Mouse (Mus musculus): ENCODE measurements around the gene Zfp36. TPM values are rescaled to one million over a fixed set of nuclear protein-coding genes. Genes with fewer than 3 reads are reported as not detected.

The Zfp36 gene
- total and polyA plus RNA-seq, 3 experiments = 0.50 to 2.8 TPM; not detected in 1

DNA sequence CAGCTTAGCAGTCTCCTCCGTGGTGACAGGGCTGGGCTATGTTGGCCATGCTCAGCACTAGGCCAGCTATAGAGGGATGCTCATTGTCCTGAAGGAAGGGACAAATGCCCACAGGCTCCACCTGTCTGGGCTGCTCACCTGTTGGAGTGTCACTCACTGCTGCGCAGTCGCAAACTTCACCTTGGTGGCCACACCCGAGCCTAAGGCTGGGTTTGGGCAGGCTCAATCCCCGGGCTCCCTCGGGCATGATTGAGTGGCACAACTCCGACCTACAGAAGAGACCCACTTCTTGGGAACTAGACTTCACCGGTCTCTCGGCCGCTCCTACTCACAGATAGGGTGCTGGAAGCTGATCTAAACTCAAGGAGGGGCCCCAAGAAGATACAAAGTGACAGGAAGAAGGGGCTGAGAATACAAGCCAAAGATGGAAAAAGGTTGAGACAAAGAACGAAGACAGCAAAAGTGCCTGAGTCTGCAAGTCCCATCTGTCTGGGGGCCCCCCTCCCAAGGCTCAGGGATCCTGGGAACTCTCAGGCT lies 9.0 kb downstream of the Zfp36 start:
- Histone ChIP-seq H3K4me1 (ENCODE audit: control insufficient read depth in 1 of 2, insufficient read depth in 2 of 2, low read length in 2 of 2) (peaks cover 0 to 9% of the 10 kb centered on the region in 2 experiments; a peak in 2 of 4 replicates), H3K27ac (ENCODE audit: control insufficient read depth, low read depth, low read length) (no peak overlapping the region)
- no peak for DNase-seq (ENCODE audit: low read depth, low spot score)

GRCm38 (mm10) chr7:28370051-28370450 lies 10.0 kb downstream of the Zfp36 start:
- no peak overlapping the region for H3K4me3 ChIP-seq (ENCODE audit: control insufficient read depth in 1 of 2, insufficient read depth in 1 of 2, low read depth in 2 of 2, low read length in 2 of 2)

More for the DNA sequence above, 9.0 kb downstream of the Zfp36 start:
- Histone ChIP-seq H3K9ac (ENCODE audit: control insufficient read depth, low read depth, low read length, poor library complexity, severe bottlenecking) (peak overlapping the region; percentile 88), H3K27me3 (ENCODE audit: control insufficient read depth in 1 of 2, insufficient read depth in 2 of 2, low read length in 2 of 2) (no peaks in the 10 kb centered on the region), H3K36me3 (ENCODE audit: control insufficient read depth in 1 of 2, insufficient read depth in 2 of 2, low read length in 2 of 2) (peaks cover 0 to 3% of the 10 kb centered on the region in 2 experiments; a peak in 2 of 4 replicates), H3K9me3 (replicated peaks; ENCODE audit: insufficient read depth, low read length) (no peaks in the 10 kb centered on the region), H3K79me2 (ENCODE audit: control insufficient read depth, insufficient read depth, low read length, poor library complexity) (peaks cover 2% of the 10 kb centered on the region; the same call in 1 of the 2 replicates), H3K4me3 (ENCODE audit: control insufficient read depth in 1 of 2, insufficient read depth in 1 of 2, low read depth in 2 of 2, low read length in 2 of 2) (peak overlapping the region; percentile 62 to 79)
- TF ChIP-seq ZNF384 (IDR thresholded peaks at IDR 0.05; ENCODE audit: low read depth, low read length) (no peak), BHLHE40 (IDR thresholded peaks at IDR 0.05; ENCODE audit: borderline replicate concordance, low read depth, low read length) (no peak), CHD1 (IDR thresholded peaks at IDR 0.05; ENCODE audit: low read depth, low read length) (no peak), GATA1 (IDR thresholded peaks at IDR 0.05; ENCODE audit: low read depth, low read length) (no peak), MXI1 (IDR thresholded peaks at IDR 0.05; ENCODE audit: low read depth, low read length) (no peak), USF2 (IDR thresholded peaks at IDR 0.05; ENCODE audit: borderline replicate concordance in 1 of 2, insufficient read depth in 1 of 2, low read depth in 1 of 2, low read length in 2 of 2) (no peak), MAZ (IDR thresholded peaks at IDR 0.05; ENCODE audit: low read depth, low read length) (no peak), JUND (IDR thresholded peaks at IDR 0.05; ENCODE audit: low read depth, low read length) (no peak), CTCF (IDR thresholded peaks at IDR 0.05 in 2 of 3, conservative IDR thresholded peaks at IDR 0.05 in 1 of 3; ENCODE audit: control insufficient read depth in 1 of 3, insufficient read depth in 1 of 3, low read depth in 2 of 3, low read length in 3 of 3, poor library complexity in 1 of 3, severe bottlenecking in 1 of 3) (no peak), RAD21 (IDR thresholded peaks at IDR 0.05; ENCODE audit: low read depth, low read length) (no peak), UBTF (IDR thresholded peaks at IDR 0.05; ENCODE audit: borderline replicate concordance, insufficient read depth, low read depth, low read length) (no peak), MEF2A (IDR thresholded peaks at IDR 0.05; ENCODE audit: extremely low read depth, insufficient replicate concordance, low read depth, low read length, poor library complexity, severe bottlenecking) (no peak), KAT2A (conservative IDR thresholded peaks at IDR 0.05; ENCODE audit: low read depth, low read length) (no peak), TAL1 (IDR thresholded peaks at IDR 0.05; ENCODE audit: low read length) (no peak), NELFE (IDR thresholded peaks at IDR 0.05; ENCODE audit: low read depth, low read length) (no peak), ELF1 (IDR thresholded peaks at IDR 0.05; ENCODE audit: low read depth, low read length) (no peak), USF1 (IDR thresholded peaks at IDR 0.05; ENCODE audit: low read depth, low read length) (no peak), GABPA (IDR thresholded peaks at IDR 0.05; ENCODE audit: low read depth, low read length) (no peak), ZMIZ1 (IDR thresholded peaks at IDR 0.05; ENCODE audit: low read depth, low read length) (no peak), E2F4 (IDR thresholded peaks at IDR 0.05; ENCODE audit: borderline replicate concordance, low read depth, low read length) (no peak)

More at GRCm38 (mm10) chr7:28370051-28370450, 10.0 kb downstream of the Zfp36 start:
- H3K9me3 ChIP-seq (replicated peaks; ENCODE audit: insufficient read depth, low read length) = no peaks in the 10 kb centered on the region
- TF ChIP-seq EP300 (IDR thresholded peaks at IDR 0.05; ENCODE audit: low read depth in 1 of 2, low read length in 2 of 2) (no peak), POLR2A (IDR thresholded peaks at IDR 0.05; ENCODE audit: control insufficient read depth in 1 of 2, insufficient read depth in 1 of 2, low read depth in 1 of 2, low read length in 2 of 2, poor library complexity in 1 of 2) (no peak), NRF1 (IDR thresholded peaks at IDR 0.05; ENCODE audit: insufficient read depth, low read depth, low read length, poor library complexity, severe bottlenecking) (no peak), E2F4 (IDR thresholded peaks at IDR 0.05; ENCODE audit: borderline replicate concordance, low read depth, low read length) (no peak), CHD2 (IDR thresholded peaks at IDR 0.05; ENCODE audit: low read length) (no peak), TCF12 (IDR thresholded peaks at IDR 0.05; ENCODE audit: low read depth, low read length) (no peak), RAD21 (IDR thresholded peaks at IDR 0.05; ENCODE audit: low read depth, low read length) (no peak), CHD1 (IDR thresholded peaks at IDR 0.05; ENCODE audit: low read depth, low read length) (no peak), CTCF (IDR thresholded peaks at IDR 0.05 in 2 of 3, conservative IDR thresholded peaks at IDR 0.05 in 1 of 3; ENCODE audit: control insufficient read depth in 1 of 3, insufficient read depth in 1 of 3, low read depth in 2 of 3, low read length in 3 of 3, poor library complexity in 1 of 3, severe bottlenecking in 1 of 3) (no peak), MAZ (IDR thresholded peaks at IDR 0.05; ENCODE audit: low read depth, low read length) (no peak)
- H3K4me1 ChIP-seq (ENCODE audit: control insufficient read depth in 1 of 2, insufficient read depth in 2 of 2, low read length in 2 of 2) = peaks cover 0 to 7% of the 10 kb centered on the region in 2 experiments; a peak in 2 of 4 replicates
- H3K27me3 ChIP-seq (ENCODE audit: control insufficient read depth in 1 of 2, insufficient read depth in 2 of 2, low read length in 2 of 2) = no peaks in the 10 kb centered on the region
- no peak overlapping the region for H3K9ac ChIP-seq (ENCODE audit: control insufficient read depth, low read depth, low read length, poor library complexity, severe bottlenecking)
- no peak for DNase-seq (ENCODE audit: low read depth, low spot score)
- peaks cover 2% of the 10 kb centered on the region; the same call in 1 of the 2 replicates for H3K79me2 ChIP-seq (ENCODE audit: control insufficient read depth, insufficient read depth, low read length, poor library complexity)
- H3K36me3 ChIP-seq (ENCODE audit: control insufficient read depth in 1 of 2, insufficient read depth in 2 of 2, low read length in 2 of 2) = peaks cover 0 to 2% of the 10 kb centered on the region in 2 experiments; a peak in 1 of 4 replicates
- no peak overlapping the region for H3K27ac ChIP-seq (ENCODE audit: control insufficient read depth, low read depth, low read length)
